8 mouse cellular contexts compared by ENCODE assay signal in genomic region chr2:72614256-72614655, GRCm38 (mm10).
DNase-seq lines count a peak whose midpoint lies in the region; ATAC-seq lines count a peak whose summit lies in the region.

No protein-coding gene starts in this region.

- intact Hi-C loops in heart, postnatal 10 days (cut with DNase I) = no loop called here

- ATAC-seq in CD4-positive, CD25-positive, alpha-beta regulatory T cell, adult 4 months = no peak
- ATAC-seq in erythroblast, adult 5-6 weeks (replicated peaks; ENCODE audit: low FRiP score, poor library complexity, severe bottlenecking) = no peak
- ATAC-seq in activated CD4-positive, CD25-positive, alpha-beta regulatory T cell, adult 4 months = no peak

- peak; percentile 5 for DNase-seq in kidney, postnatal 14 days
- no peak for DNase-seq in kidney, adult 18-20 months
- peak; percentile 81 for DNase-seq in adrenal gland, adult 8-10 months
- DNase-seq in heart, postnatal 10 days = peak; percentile 85 to 86
- peak; percentile 24 for DNase-seq in right cerebral cortex, postnatal 4 days
